Mouse (Mus musculus) 3T3-L1 (cell line): ENCODE results near the gene Sema3d.

ENCODE experiments used
- DNase-seq: peaks from one replicate; pipeline ENCODE4 v3.0.0-alpha.2; 2015; ENCODE audit warnings: low read depth, low spot score

Sema3d gene

GRCm38 (mm10) chr5:12634227-12634980 lies 251.2 kb downstream of the Sema3d start:
- no peak for DNase-seq

- DNase-seq: no peak
These were observed 254.7 kb downstream of the Sema3d start for GRCm38 (mm10) chr5:12637763-12638468.
